Mouse (Mus musculus): ENCODE results near the gene Ccdc43. TPM values are rescaled to one million over a fixed set of nuclear protein-coding genes. Genes with fewer than 3 reads are reported as not detected.

The Ccdc43 gene
- polyA plus RNA-seq (2012; rRNA removed): 24.6 and 25.0 TPM in 2 replicates

DNA sequence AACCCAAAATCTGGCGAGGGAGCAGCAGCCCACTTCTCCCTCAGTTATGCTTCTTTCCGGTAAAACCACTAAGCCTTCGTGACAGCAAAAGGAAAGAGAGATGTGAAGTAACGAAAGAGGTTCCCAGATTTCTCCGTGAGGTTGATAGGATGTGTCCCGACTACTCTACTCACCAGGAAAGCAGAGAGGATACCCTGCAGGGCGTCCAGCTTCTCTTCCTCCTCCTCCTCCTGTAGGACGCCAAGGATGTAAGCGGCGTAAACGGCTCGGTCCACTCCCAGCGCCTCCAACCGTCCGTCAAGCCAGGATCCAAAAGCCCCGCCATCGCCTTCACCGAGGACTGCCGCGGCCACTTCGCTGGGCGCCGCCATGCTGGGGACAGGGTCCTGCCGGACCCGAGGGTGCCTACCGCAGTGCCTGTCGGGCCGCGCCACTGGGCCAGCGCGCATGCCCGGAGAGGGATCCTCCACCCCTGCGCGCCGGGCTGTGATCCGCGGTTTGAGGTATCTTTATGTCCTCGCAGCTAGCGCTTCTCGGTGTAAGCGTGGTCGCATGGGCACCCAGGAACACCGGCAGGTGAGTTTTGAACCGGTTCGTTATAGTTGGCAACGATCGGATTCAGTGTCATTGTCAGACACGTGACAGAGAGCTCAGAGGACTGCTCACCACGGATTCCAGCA lies at the start of gene Ccdc43:
TSS of gene Ccdc43 (minus strand) at position 445 of the 680 bp plus-strand sequence.
- Histone ChIP-seq H3K27ac (ENCODE audit: insufficient read depth, low read length) (peak within 1 kb of the TSS; percentile 87), H3K4me3 (replicated peaks; ENCODE audit: insufficient read depth, low read depth, low read length) (peak within 1 kb of the TSS; percentile 89), H3K27me3 (ENCODE audit: control insufficient read depth, insufficient read depth, low read length) (no peaks in the 10 kb centered on the region), H3K4me1 (ENCODE audit: control insufficient read depth, insufficient read depth, low read length) (peaks cover 3% of the 10 kb centered on the region)
- peak; percentile 86 to 90 for DNase-seq
- WGBS: under 1% methylated on average over 49 of the region's 49 CpGs
- TF ChIP-seq POLR2A (IDR thresholded peaks at IDR 0.05; ENCODE audit: borderline replicate concordance, insufficient read depth, low read length): peak; percentile 95
- no peak for TF ChIP-seq CTCF (IDR thresholded peaks at IDR 0.05; ENCODE audit: borderline replicate concordance, insufficient read depth, low read depth, low read length)

DNA sequence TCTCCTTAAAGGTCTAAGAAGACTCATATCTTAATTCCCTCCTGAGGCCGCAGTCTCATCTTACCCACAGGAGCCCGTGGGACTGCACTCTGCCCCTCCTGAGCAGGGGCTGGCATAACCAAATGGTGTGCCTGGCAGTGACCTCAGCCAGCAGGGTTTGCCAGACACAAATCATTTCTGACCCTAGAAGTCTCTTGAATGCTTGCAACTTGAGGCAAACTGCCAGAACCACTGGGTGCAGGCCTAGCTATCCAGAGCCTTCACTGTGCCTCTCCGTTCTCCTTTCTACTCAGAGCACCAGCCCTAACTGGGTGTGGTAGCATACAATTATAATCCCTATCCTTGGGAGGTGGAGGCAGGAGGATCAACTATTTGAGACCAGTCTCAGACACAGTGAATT lies 47.2 kb upstream of the Ccdc43 start:
- 69% methylated on average over 3 of the region's 3 CpGs for WGBS
- peak in 1 of 2 experiments; percentile 34 for DNase-seq

GRCm38 (mm10) chr11:102742843-102743242 lies 45.3 kb upstream of the Ccdc43 start:
- Histone ChIP-seq H3K27ac (ENCODE audit: insufficient read depth, low read length) (peak overlapping the region; percentile 12), H3K27me3 (ENCODE audit: control insufficient read depth, insufficient read depth, low read length) (no peaks in the 10 kb centered on the region), H3K4me1 (ENCODE audit: control insufficient read depth, insufficient read depth, low read length) (peaks cover 49% of the 10 kb centered on the region), H3K4me3 (replicated peaks; ENCODE audit: insufficient read depth, low read depth, low read length) (no peak overlapping the region)
- DNase-seq: peak in 1 of 2 experiments; percentile 64
- WGBS: 26% methylated on average over 5 of the region's 5 CpGs
- TF ChIP-seq POLR2A (IDR thresholded peaks at IDR 0.05; ENCODE audit: borderline replicate concordance, insufficient read depth, low read length) (no peak), CTCF (IDR thresholded peaks at IDR 0.05; ENCODE audit: borderline replicate concordance, insufficient read depth, low read depth, low read length) (no peak)

More for the DNA sequence above, 47.2 kb upstream of the Ccdc43 start:
- H3K27ac ChIP-seq (ENCODE audit: insufficient read depth, low read length): no peak overlapping the region
- H3K27me3 ChIP-seq (ENCODE audit: control insufficient read depth, insufficient read depth, low read length): no peaks in the 10 kb centered on the region
- H3K4me3 ChIP-seq (replicated peaks; ENCODE audit: insufficient read depth, low read depth, low read length): no peak overlapping the region
- TF ChIP-seq POLR2A (IDR thresholded peaks at IDR 0.05; ENCODE audit: borderline replicate concordance, insufficient read depth, low read length): no peak
- TF ChIP-seq CTCF (IDR thresholded peaks at IDR 0.05; ENCODE audit: borderline replicate concordance, insufficient read depth, low read depth, low read length): no peak
- H3K4me1 ChIP-seq (ENCODE audit: control insufficient read depth, insufficient read depth, low read length): peaks cover 48% of the 10 kb centered on the region

GRCm38 (mm10) chr11:102742066-102742465 lies 44.5 kb upstream of the Ccdc43 start:
- Histone ChIP-seq H3K27me3 (ENCODE audit: control insufficient read depth, insufficient read depth, low read length) (no peaks in the 10 kb centered on the region), H3K27ac (ENCODE audit: insufficient read depth, low read length) (peak overlapping the region; percentile 97), H3K4me1 (ENCODE audit: control insufficient read depth, insufficient read depth, low read length) (peaks cover 47% of the 10 kb centered on the region), H3K4me3 (replicated peaks; ENCODE audit: insufficient read depth, low read depth, low read length) (no peak overlapping the region)
- 18% methylated on average over 7 of the region's 7 CpGs for WGBS
- TF ChIP-seq CTCF (IDR thresholded peaks at IDR 0.05; ENCODE audit: borderline replicate concordance, insufficient read depth, low read depth, low read length) (no peak), POLR2A (IDR thresholded peaks at IDR 0.05; ENCODE audit: borderline replicate concordance, insufficient read depth, low read length) (no peak)
- peak; percentile 52 to 55 for DNase-seq

- Histone ChIP-seq H3K4me3 (replicated peaks; ENCODE audit: insufficient read depth, low read depth, low read length) (no peak overlapping the region), H3K4me1 (ENCODE audit: control insufficient read depth, insufficient read depth, low read length) (peaks cover 47% of the 10 kb centered on the region), H3K27ac (ENCODE audit: insufficient read depth, low read length) (peak overlapping the region; percentile 97), H3K27me3 (ENCODE audit: control insufficient read depth, insufficient read depth, low read length) (no peaks in the 10 kb centered on the region)
- DNase-seq: peak; percentile 89 to 96
- TF ChIP-seq POLR2A (IDR thresholded peaks at IDR 0.05; ENCODE audit: borderline replicate concordance, insufficient read depth, low read length) (peak; percentile 32; the same call in 1 of the 2 replicates), CTCF (IDR thresholded peaks at IDR 0.05; ENCODE audit: borderline replicate concordance, insufficient read depth, low read depth, low read length) (no peak; the same call in 1 of the 2 replicates)
- 6% methylated on average over 22 of the region's 22 CpGs for WGBS
Observed at GRCm38 (mm10) chr11:102741129-102741950, 43.8 kb upstream of the Ccdc43 start.

DNA sequence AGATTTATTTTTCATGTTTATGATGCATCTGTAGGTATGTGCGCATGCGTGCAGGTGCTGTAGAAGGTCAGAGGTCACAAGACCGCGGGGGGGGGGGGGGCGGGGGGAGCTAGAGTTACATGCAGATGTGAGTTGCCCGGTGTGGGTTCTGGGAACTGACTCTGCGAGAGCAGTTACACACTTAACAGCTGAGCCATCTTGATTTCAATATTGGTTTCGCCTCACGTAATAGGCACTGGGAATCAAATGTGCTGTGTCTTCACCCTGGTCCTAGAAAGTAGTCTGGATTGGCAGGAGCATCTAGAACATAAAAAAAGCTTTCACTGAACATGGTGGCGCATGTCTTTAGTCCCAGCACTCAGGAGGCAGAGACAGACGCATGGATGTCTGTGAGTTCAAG lies 43.1 kb upstream of the Ccdc43 start:
- TF ChIP-seq CTCF (IDR thresholded peaks at IDR 0.05; ENCODE audit: borderline replicate concordance, insufficient read depth, low read depth, low read length): no peak
- TF ChIP-seq POLR2A (IDR thresholded peaks at IDR 0.05; ENCODE audit: borderline replicate concordance, insufficient read depth, low read length): no peak
- Histone ChIP-seq H3K27me3 (ENCODE audit: control insufficient read depth, insufficient read depth, low read length) (no peaks in the 10 kb centered on the region), H3K4me3 (replicated peaks; ENCODE audit: insufficient read depth, low read depth, low read length) (no peak overlapping the region), H3K4me1 (ENCODE audit: control insufficient read depth, insufficient read depth, low read length) (peaks cover 47% of the 10 kb centered on the region), H3K27ac (ENCODE audit: insufficient read depth, low read length) (peak overlapping the region; percentile 97)
- DNase-seq: peak in 1 of 2 experiments; percentile 34
- 47% methylated on average over 11 of the region's 11 CpGs for WGBS

- Histone ChIP-seq H3K4me1 (ENCODE audit: control insufficient read depth, insufficient read depth, low read length) (peaks cover 44% of the 10 kb centered on the region), H3K27me3 (ENCODE audit: control insufficient read depth, insufficient read depth, low read length) (no peaks in the 10 kb centered on the region), H3K4me3 (replicated peaks; ENCODE audit: insufficient read depth, low read depth, low read length) (peak overlapping the region; percentile 36), H3K27ac (ENCODE audit: insufficient read depth, low read length) (peak overlapping the region; percentile 97)
- DNase-seq: peak; percentile 88 to 90
- WGBS: 2% methylated on average over 20 of the region's 20 CpGs
- TF ChIP-seq CTCF (IDR thresholded peaks at IDR 0.05; ENCODE audit: borderline replicate concordance, insufficient read depth, low read depth, low read length): peak; percentile 89
- peak; percentile 45; the same call in 1 of the 2 replicates for TF ChIP-seq POLR2A (IDR thresholded peaks at IDR 0.05; ENCODE audit: borderline replicate concordance, insufficient read depth, low read length)
Observed at GRCm38 (mm10) chr11:102739278-102739966, 41.8 kb upstream of the Ccdc43 start.
